Mouse (Mus musculus) kidney, embryonic 15.5 days (tissue): ENCODE measurements at regions not wholly inside any gene's neighbourhood (a gene's known extent, or its start where the extent isn't known, plus 50 kb on each side); places are given as distances from the start of the nearest gene placed in this dataset.

Source experiments
- ATAC-seq: fragments of 200-750 bp; cut with Nextera tagmentation; replicated peaks from 2 replicates; pipeline ENCODE4 v1.8.0; 2017; ENCODE audit warnings: moderate TSS enrichment; ENCODE audit not compliant: low FRiP score
- H3K27ac ChIP-seq: fragments of 300-500 bp; sonication (generic); 2 replicates; pipeline ENCODE4 v1.5.1; 2015; ENCODE audit warnings: mild to moderate bottlenecking, inconsistent platforms
- H3K27me3 ChIP-seq: fragments of 300-500 bp; sonication (generic); 2 replicates; pipeline ENCODE4 v1.6.1; 2015; ENCODE audit warnings: inconsistent platforms
- H3K36me3 ChIP-seq: fragments of 300-500 bp; sonication (generic); 2 replicates; pipeline ENCODE4 v1.6.1; 2015; ENCODE audit warnings: inconsistent platforms
- H3K4me1 ChIP-seq: fragments of 300-500 bp; sonication (generic); 2 replicates; pipeline ENCODE4 v1.6.1; 2015; ENCODE audit warnings: inconsistent platforms
- H3K4me2 ChIP-seq: fragments of 300-500 bp; sonication (generic); 2 replicates; pipeline ENCODE4 v1.6.1; 2015; ENCODE audit warnings: moderate library complexity, mild to moderate bottlenecking, inconsistent platforms
- H3K4me3 ChIP-seq: fragments of 300-500 bp; sonication (generic); replicated peaks from 2 replicates; pipeline ENCODE4 v1.5.1; 2015; ENCODE audit warnings: mild to moderate bottlenecking, inconsistent platforms
- H3K9ac ChIP-seq: fragments of 300-500 bp; sonication (generic); 2 replicates; pipeline ENCODE4 v1.6.1; 2015; ENCODE audit warnings: mild to moderate bottlenecking, inconsistent platforms
- H3K9me3 ChIP-seq: fragments of 300-500 bp; sonication (generic); replicated peaks from 2 replicates; pipeline ENCODE4 v1.6.1; 2016; ENCODE audit warnings: inconsistent platforms
- WGBS: fragments of 180-500 bp; shearing (Covaris S2); methylation state at CpG from one replicate; pipeline ENCODE4 v1.1.7; 2015; ENCODE audit warnings: mixed read lengths; 5-methylcytosine and 5-hydroxymethylcytosine counted together

GRCm38 (mm10) chr6:6657928-6658500 is 79.6 kb upstream of the Sem1 start:
- WGBS = 52% methylated on average over 3 of the region's 3 CpGs
- Histone ChIP-seq H3K9ac (no peak overlapping the region), H3K9me3 (no peaks in the 10 kb centered on the region)

GRCm38 (mm10) chr6:6660072-6660471 is 81.6 kb upstream of the Sem1 start:
- 49% methylated on average over 5 of the region's 5 CpGs for WGBS
- Histone ChIP-seq H3K36me3 (no peaks in the 10 kb centered on the region), H3K4me3 (no peak overlapping the region), H3K9me3 (no peaks in the 10 kb centered on the region), H3K27me3 (no peaks in the 10 kb centered on the region), H3K4me2 (no peak overlapping the region), H3K4me1 (no peaks in the 10 kb centered on the region), H3K9ac (no peak overlapping the region), H3K27ac (no peak overlapping the region)
- no peak for ATAC-seq

More at GRCm38 (mm10) chr6:6657928-6658500, 79.6 kb upstream of the Sem1 start:
- ATAC-seq = no peak
- H3K4me2 ChIP-seq = no peak overlapping the region
- no peaks in the 10 kb centered on the region for H3K36me3 ChIP-seq
- no peak overlapping the region for H3K27ac ChIP-seq
- H3K4me3 ChIP-seq = no peak overlapping the region
- H3K27me3 ChIP-seq = no peaks in the 10 kb centered on the region
- H3K4me1 ChIP-seq = no peaks in the 10 kb centered on the region

- H3K4me3 ChIP-seq = no peak overlapping the region
- no peaks in the 10 kb centered on the region for H3K9me3 ChIP-seq
- ATAC-seq = no peak
- no peaks in the 10 kb centered on the region for H3K36me3 ChIP-seq
- no peaks in the 10 kb centered on the region for H3K27me3 ChIP-seq
- WGBS = 90% methylated on average over 5 of the region's 5 CpGs
- H3K4me2 ChIP-seq = no peak overlapping the region
- no peaks in the 10 kb centered on the region for H3K4me1 ChIP-seq
- no peak overlapping the region for H3K9ac ChIP-seq
- no peak overlapping the region for H3K27ac ChIP-seq
These were observed 88.3 kb upstream of the Sem1 start for GRCm38 (mm10) chr6:6666762-6667161.

GRCm38 (mm10) chr6:6689241-6689640 is 110.8 kb upstream of the Sem1 start:
- WGBS = 72% methylated on average over 5 of the region's 5 CpGs
- Histone ChIP-seq H3K27ac (no peak overlapping the region), H3K4me3 (no peak overlapping the region), H3K4me2 (no peak overlapping the region), H3K36me3 (no peaks in the 10 kb centered on the region), H3K9ac (no peak overlapping the region), H3K4me1 (no peaks in the 10 kb centered on the region), H3K9me3 (no peaks in the 10 kb centered on the region), H3K27me3 (no peaks in the 10 kb centered on the region)
- ATAC-seq = no peak

- ATAC-seq = no peak
- Histone ChIP-seq H3K27me3 (no peaks in the 10 kb centered on the region), H3K9ac (no peak overlapping the region), H3K4me3 (no peak overlapping the region), H3K9me3 (no peaks in the 10 kb centered on the region), H3K4me2 (no peak overlapping the region), H3K36me3 (no peaks in the 10 kb centered on the region), H3K4me1 (no peaks in the 10 kb centered on the region), H3K27ac (no peak overlapping the region)
- 72% methylated on average over 5 of the region's 5 CpGs for WGBS
These were observed 111.7 kb upstream of the Sem1 start for GRCm38 (mm10) chr6:6690188-6690587.

GRCm38 (mm10) chr6:6692056-6692770 is 113.8 kb upstream of the Sem1 start:
- ATAC-seq = no peak
- no peak overlapping the region for H3K4me2 ChIP-seq
- no peaks in the 10 kb centered on the region for H3K27me3 ChIP-seq
- no peak overlapping the region for H3K4me3 ChIP-seq
- H3K9ac ChIP-seq = no peak overlapping the region
- H3K36me3 ChIP-seq = no peaks in the 10 kb centered on the region
- no peak overlapping the region for H3K27ac ChIP-seq
- no peaks in the 10 kb centered on the region for H3K4me1 ChIP-seq
- H3K9me3 ChIP-seq = no peaks in the 10 kb centered on the region
- WGBS = 85% methylated on average over 8 of the region's 8 CpGs

- H3K27me3 ChIP-seq = no peaks in the 10 kb centered on the region
- H3K9me3 ChIP-seq = no peaks in the 10 kb centered on the region
- no peak for ATAC-seq
- H3K36me3 ChIP-seq = no peaks in the 10 kb centered on the region
- no peak overlapping the region for H3K4me2 ChIP-seq
- 78% methylated on average over 11 of the region's 11 CpGs for WGBS
- no peak overlapping the region for H3K27ac ChIP-seq
- H3K4me1 ChIP-seq = no peaks in the 10 kb centered on the region
- H3K9ac ChIP-seq = no peak overlapping the region
- H3K4me3 ChIP-seq = no peak overlapping the region
These were observed 117.4 kb upstream of the Sem1 start for GRCm38 (mm10) chr6:6695742-6696430.

- no peak overlapping the region for H3K4me2 ChIP-seq
- H3K27ac ChIP-seq = no peak overlapping the region
- H3K9ac ChIP-seq = no peak overlapping the region
- H3K27me3 ChIP-seq = no peaks in the 10 kb centered on the region
- H3K4me3 ChIP-seq = no peak overlapping the region
- no peaks in the 10 kb centered on the region for H3K4me1 ChIP-seq
- H3K9me3 ChIP-seq = no peaks in the 10 kb centered on the region
- no peaks in the 10 kb centered on the region for H3K36me3 ChIP-seq
- 46% methylated on average over 10 of the region's 10 CpGs for WGBS
- ATAC-seq = 0 out of 2 replicates have a peak, but pooled peaks have one; percentile 29
These were observed 119.0 kb upstream of the Sem1 start for GRCm38 (mm10) chr6:6697418-6697979.

GRCm38 (mm10) chr6:6706729-6707128 is 128.3 kb upstream of the Sem1 start:
- no peaks in the 10 kb centered on the region for H3K4me1 ChIP-seq
- 93% methylated on average over 4 of the region's 4 CpGs for WGBS

GRCm38 (mm10) chr6:6709057-6709456 is 130.6 kb upstream of the Sem1 start:
- no peaks in the 10 kb centered on the region for H3K27me3 ChIP-seq
- H3K36me3 ChIP-seq = no peaks in the 10 kb centered on the region
- no peak overlapping the region for H3K9ac ChIP-seq
- H3K27ac ChIP-seq = no peak overlapping the region
- no peaks in the 10 kb centered on the region for H3K4me1 ChIP-seq
- ATAC-seq = no peak
- WGBS = 84% methylated on average over 3 of the region's 3 CpGs
- H3K4me3 ChIP-seq = no peak overlapping the region
- H3K9me3 ChIP-seq = no peaks in the 10 kb centered on the region
- H3K4me2 ChIP-seq = no peak overlapping the region

More at GRCm38 (mm10) chr6:6706729-6707128, 128.3 kb upstream of the Sem1 start:
- Histone ChIP-seq H3K4me3 (no peak overlapping the region), H3K4me2 (no peak overlapping the region), H3K9me3 (no peaks in the 10 kb centered on the region), H3K36me3 (no peaks in the 10 kb centered on the region), H3K27me3 (no peaks in the 10 kb centered on the region), H3K27ac (no peak overlapping the region), H3K9ac (no peak overlapping the region)
- ATAC-seq = no peak

- H3K9ac ChIP-seq = no peak overlapping the region
- ATAC-seq = no peak
- 84% methylated on average over 3 of the region's 3 CpGs for WGBS
These were observed 132.9 kb upstream of the Dlx6 start for GRCm38 (mm10) chr6:6730259-6730658.

GRCm38 (mm10) chr6:6745394-6745793 is 117.7 kb upstream of the Dlx6 start:
- Histone ChIP-seq H3K36me3 (no peaks in the 10 kb centered on the region), H3K4me1 (no peaks in the 10 kb centered on the region), H3K27me3 (no peaks in the 10 kb centered on the region), H3K4me3 (no peak overlapping the region), H3K27ac (no peak overlapping the region), H3K9me3 (no peaks in the 10 kb centered on the region), H3K9ac (no peak overlapping the region), H3K4me2 (no peak overlapping the region)
- ATAC-seq = no peak
- WGBS = 57% methylated on average over 3 of the region's 3 CpGs

More at GRCm38 (mm10) chr6:6730259-6730658, 132.9 kb upstream of the Dlx6 start:
- no peaks in the 10 kb centered on the region for H3K36me3 ChIP-seq
- H3K4me2 ChIP-seq = no peak overlapping the region
- no peak overlapping the region for H3K4me3 ChIP-seq
- H3K4me1 ChIP-seq = no peaks in the 10 kb centered on the region
- no peaks in the 10 kb centered on the region for H3K27me3 ChIP-seq
- H3K27ac ChIP-seq = no peak overlapping the region
- no peaks in the 10 kb centered on the region for H3K9me3 ChIP-seq
